Mouse (Mus musculus) embryonic fibroblast, embryonic 13.5 days (primary cell): ENCODE results near the gene Tgm6. TPM values are rescaled to one million over a fixed set of nuclear protein-coding genes. Genes with fewer than 3 reads are reported as not detected.

Experiments
- H3K27ac ChIP-seq: 2 replicates; pipeline ENCODE4 v1.5.1; 2012; ENCODE audit warnings: low read length, control low read depth, inconsistent platforms; ENCODE audit not compliant: insufficient read depth
- H3K4me1 ChIP-seq: 2 replicates; pipeline ENCODE4 v1.6.1; 2011; ENCODE audit warnings: low read length; ENCODE audit not compliant: control insufficient read depth, insufficient read depth
- H3K4me3 ChIP-seq: 2 replicates; pipeline ENCODE4 v1.5.1; 2011; ENCODE audit warnings: mild to moderate bottlenecking, control low read depth, low read length; ENCODE audit not compliant: insufficient read depth
- CTCF ChIP-seq: IDR thresholded peaks from 2 replicates; pipeline ENCODE4 v1.5.1; 2011; ENCODE audit warnings: mild to moderate bottlenecking, control low read depth, low read length, moderate library complexity, borderline replicate concordance; ENCODE audit not compliant: insufficient read depth
- POLR2A ChIP-seq: IDR thresholded peaks from 2 replicates; pipeline ENCODE4 v1.6.1; 2011; ENCODE audit warnings: low read depth, mild to moderate bottlenecking, control low read depth, low read length, moderate library complexity
- polyA plus RNA-seq: library from polyadenylated mRNA; stranded (reverse); fragments of >200 nt; gene quantifications from 2 replicates; pipeline ENCODE4 v1.2.4, GENCODE M21; 2011; ENCODE audit warnings: low read depth; ENCODE audit not compliant: missing spikeins, insufficient read length

Tgm6 gene
- polyA plus RNA-seq, 1 experiment: not detected

GRCm38 (mm10) chr2:130176820-130177219 is 64.6 kb downstream of the Tgm6 start:
- Histone ChIP-seq H3K4me1 (0 out of 2 replicates have a peak, but pooled peaks cover 3% of the 10 kb centered on the region), H3K4me3 (peak overlapping the region; percentile 62), H3K27ac (no peak overlapping the region)
- TF ChIP-seq POLR2A (no peak), CTCF (no peak)

- H3K4me1 ChIP-seq: 0 out of 2 replicates have a peak, but pooled peaks cover 3% of the 10 kb centered on the region
- TF ChIP-seq POLR2A: no peak
- TF ChIP-seq CTCF: no peak
- peak overlapping the region; percentile 62 for H3K4me3 ChIP-seq
- H3K27ac ChIP-seq: peak overlapping the region; percentile 54
These were observed 66.1 kb downstream of the Tgm6 start for GRCm38 (mm10) chr2:130178381-130178705.

GRCm38 (mm10) chr2:130178706-130179506 is 66.7 kb downstream of the Tgm6 start, which contains the start of gene Snrpb:
TSS of gene Snrpb (minus strand) at chr2:130179403.
- H3K4me1 ChIP-seq: peaks cover 6% of the 10 kb centered on the region
- peak; percentile 75 for TF ChIP-seq POLR2A
- TF ChIP-seq CTCF: no peak
- H3K4me3 ChIP-seq: peak within 1 kb of the TSS; percentile 62
- H3K27ac ChIP-seq: peak within 1 kb of the TSS; percentile 54

- Histone ChIP-seq H3K4me3 (peak overlapping the region; percentile 62), H3K27ac (no peak overlapping the region), H3K4me1 (peaks cover 10% of the 10 kb centered on the region)
- TF ChIP-seq POLR2A (no peak), CTCF (no peak)
These were observed 67.3 kb downstream of the Tgm6 start for GRCm38 (mm10) chr2:130179507-130180019.

GRCm38 (mm10) chr2:130188391-130188790 is 76.2 kb downstream of the Tgm6 start:
- Histone ChIP-seq H3K27ac (no peak overlapping the region), H3K4me3 (no peak overlapping the region), H3K4me1 (peaks cover 7% of the 10 kb centered on the region)
- TF ChIP-seq CTCF: no peak
- TF ChIP-seq POLR2A: no peak

- Histone ChIP-seq H3K27ac (no peak within 1 kb of the TSS), H3K4me1 (no peaks in the 10 kb centered on the region), H3K4me3 (no peak within 1 kb of the TSS)
- TF ChIP-seq CTCF (no peak), POLR2A (no peak)
These were observed 82.7 kb downstream of the Tgm6 start, which contains the start of gene Tmc2 for GRCm38 (mm10) chr2:130194894-130195293. TSS of gene Tmc2 (plus strand) at chr2:130195194.

- Histone ChIP-seq H3K4me3 (no peak overlapping the region), H3K4me1 (no peaks in the 10 kb centered on the region), H3K27ac (no peak overlapping the region)
- TF ChIP-seq CTCF: no peak
- TF ChIP-seq POLR2A: no peak
These were observed 88.7 kb downstream of the Tgm6 start for GRCm38 (mm10) chr2:130200961-130201360.

Other genes starting within 250 kb of the Tgm6 start
- not detected in 2 replicates for gene Tgm3, start 100.1 kb upstream of the Tgm6 start, polyA plus RNA-seq
- 115 and 128 TPM in 2 replicates for gene Snrpb, start 67.0 kb downstream of the Tgm6 start, polyA plus RNA-seq
- gene Tmc2, start 82.8 kb downstream of the Tgm6 start, polyA plus RNA-seq: not detected in 2 replicates
- gene Nop56, start 162.0 kb downstream of the Tgm6 start, polyA plus RNA-seq: 163 and 172 TPM in 2 replicates
- 143 and 156 TPM in 2 replicates for gene Idh3b, start 172.1 kb downstream of the Tgm6 start, polyA plus RNA-seq
- 3.0 and 4.1 TPM in 2 replicates for gene Ebf4, start 182.8 kb downstream of the Tgm6 start, polyA plus RNA-seq